Mouse (Mus musculus) liver, embryonic 14.5 days (tissue): ENCODE results near the gene 1700016K19Rik. TPM values are rescaled to one million over a fixed set of nuclear protein-coding genes. Genes with fewer than 3 reads are reported as not detected.

Source experiments
- ATAC-seq: fragments of 200-750 bp; cut with Nextera tagmentation; 2 replicates; pipeline ENCODE4 v1.8.0; 2017; ENCODE audit warnings: moderate number of reproducible peaks, mild to moderate bottlenecking, moderate library complexity; ENCODE audit not compliant: insufficient read depth
- DNase-seq, 3 experiments: peaks; one replicate each; pipeline ENCODE4 v3.0.0-alpha.2; 2012 to 2013; ENCODE audit warnings: low read depth in 3 of 3, low spot score in 3 of 3
- H3K27ac ChIP-seq: fragments of 300-500 bp; sonication (generic); 2 replicates; pipeline ENCODE4 v1.5.1; 2014; ENCODE audit warnings: moderate library complexity, mild to moderate bottlenecking, control low read depth, inconsistent platforms
- H3K27me3 ChIP-seq: fragments of 300-500 bp; sonication (generic); 2 replicates; pipeline ENCODE4 v1.6.1; 2014; ENCODE audit warnings: mild to moderate bottlenecking, low read length, moderate library complexity; ENCODE audit not compliant: control insufficient read depth, insufficient read depth
- H3K36me3 ChIP-seq: fragments of 300-500 bp; sonication (generic); replicated peaks from 2 replicates; pipeline ENCODE4 v1.6.1; 2014; ENCODE audit warnings: low read depth; ENCODE audit not compliant: control insufficient read depth, insufficient read depth
- H3K4me1 ChIP-seq, 2 experiments: fragments of 200-500 bp in 1 of 2; fragments of 300-500 bp in 1 of 2; sonication (generic) in 1 of 2; replicated peaks; 2 replicates each; pipeline ENCODE4 v1.6.1; 2012 to 2014; ENCODE audit warnings: antibody characterized with exemption in 1 of 2, inconsistent platforms in 1 of 2, low read length in 1 of 2; ENCODE audit not compliant: control insufficient read depth in 2 of 2, insufficient read depth in 2 of 2
- H3K4me2 ChIP-seq: fragments of 300-500 bp; sonication (generic); 2 replicates; pipeline ENCODE4 v1.6.1; 2014; ENCODE audit warnings: low read depth, mild to moderate bottlenecking, control low read depth, moderate library complexity
- H3K4me3 ChIP-seq, 2 experiments: fragments of 200-500 bp in 1 of 2; fragments of 300-500 bp in 1 of 2; sonication (generic) in 1 of 2; 2 replicates each; pipeline ENCODE4 v1.5.1; 2012 to 2014; ENCODE audit warnings: low read depth in 2 of 2, low read length in 2 of 2, mild to moderate bottlenecking in 2 of 2, control low read depth in 1 of 2, inconsistent platforms in 1 of 2, moderate library complexity in 1 of 2; ENCODE audit not compliant: insufficient read depth in 1 of 2
- H3K9ac ChIP-seq: fragments of 300-500 bp; sonication (generic); replicated peaks from 2 replicates; pipeline ENCODE4 v1.6.1; 2014; ENCODE audit warnings: mild to moderate bottlenecking, control low read depth, moderate library complexity
- H3K9me3 ChIP-seq: fragments of 300-500 bp; sonication (generic); 2 replicates; pipeline ENCODE4 v1.6.1; 2016; ENCODE audit warnings: low read length, mixed read lengths; ENCODE audit not compliant: control insufficient read depth
- CTCF ChIP-seq: IDR thresholded peaks from 2 replicates; pipeline ENCODE4 v1.5.1; 2016; ENCODE audit warnings: antibody characterized with exemption, low read depth, control low read depth
- EP300 ChIP-seq: IDR thresholded peaks from 2 replicates; pipeline ENCODE4 v1.6.1; 2016; ENCODE audit warnings: antibody characterized with exemption, low read depth
- WGBS: fragments of 180-500 bp; shearing (Covaris S2); extraction: QIAGEN DNeasy Blood & Tissue Kit; methylation state at CpG from one replicate; pipeline ENCODE4 v1.1.7; 2014; ENCODE audit not compliant: insufficient replicate concordance; 5-methylcytosine and 5-hydroxymethylcytosine counted together
- polyA plus RNA-seq, 2 experiments: library from polyadenylated mRNA; depleted of rRNA in 1 of 2; stranded (reverse) in 1 of 2; unstranded in 1 of 2; fragments of >200 nt; fragmentation: Nextera tagmentation in 1 of 2; extraction: Ambion mirVana in 1 of 2; gene quantifications; 2 replicates each; pipeline versions ENCODE4 v1.2.1 to v1.2.3; 2012 to 2014

1700016K19Rik gene
- polyA plus RNA-seq, 2 experiments, result not detected

- Histone ChIP-seq H3K9me3 (no peaks in the 10 kb centered on the region), H3K4me1 (no peaks in the 10 kb centered on the region), H3K9ac (no peak overlapping the region), H3K4me3 (no peak overlapping the region), H3K27ac (no peak overlapping the region), H3K4me2 (no peak overlapping the region), H3K27me3 (no peaks in the 10 kb centered on the region), H3K36me3 (no peaks in the 10 kb centered on the region)
- no peak for ATAC-seq
- WGBS, result 57% methylated on average over 4 of the region's 4 CpGs
- no peak for DNase-seq
- no peak for TF ChIP-seq EP300
- no peak for TF ChIP-seq CTCF
Measured at GRCm38 (mm10) chr11:76040761-76041376, 41.2 kb downstream of the 1700016K19Rik start.

- Histone ChIP-seq H3K9ac (no peak overlapping the region), H3K4me3 (no peak overlapping the region), H3K4me2 (no peak overlapping the region), H3K4me1 (no peaks in the 10 kb centered on the region), H3K27me3 (no peaks in the 10 kb centered on the region), H3K36me3 (no peaks in the 10 kb centered on the region), H3K9me3 (no peaks in the 10 kb centered on the region), H3K27ac (no peak overlapping the region)
- TF ChIP-seq CTCF, result no peak
- TF ChIP-seq EP300, result no peak
- DNase-seq (no peak), ATAC-seq (no peak)
- 54% methylated on average over 10 of the region's 10 CpGs for WGBS
Measured at GRCm38 (mm10) chr11:76042041-76042638, 42.4 kb downstream of the 1700016K19Rik start.

- Histone ChIP-seq H3K4me2 (no peak overlapping the region), H3K27ac (no peak overlapping the region), H3K9ac (no peak overlapping the region), H3K4me1 (no peaks in the 10 kb centered on the region), H3K27me3 (no peaks in the 10 kb centered on the region), H3K9me3 (no peaks in the 10 kb centered on the region), H3K4me3 (no peak overlapping the region), H3K36me3 (no peaks in the 10 kb centered on the region)
- ATAC-seq, result no peak
- DNase-seq, result no peak
- 47% methylated on average over 5 of the region's 5 CpGs for WGBS
- TF ChIP-seq CTCF, result no peak
- no peak for TF ChIP-seq EP300
Measured at GRCm38 (mm10) chr11:76042882-76043281, 43.2 kb downstream of the 1700016K19Rik start.

GRCm38 (mm10) chr11:76044468-76044867 lies 44.8 kb downstream of the 1700016K19Rik start:
- H3K9ac ChIP-seq, result no peak overlapping the region
- no peaks in the 10 kb centered on the region for H3K9me3 ChIP-seq
- DNase-seq (no peak), ATAC-seq (no peak)
- no peaks in the 10 kb centered on the region for H3K27me3 ChIP-seq
- H3K27ac ChIP-seq, result no peak overlapping the region
- H3K4me1 ChIP-seq, result no peaks in the 10 kb centered on the region
- WGBS, result 75% methylated on average over 6 of the region's 6 CpGs
- H3K36me3 ChIP-seq, result no peaks in the 10 kb centered on the region
- no peak for TF ChIP-seq EP300
- TF ChIP-seq CTCF, result no peak
- H3K4me3 ChIP-seq, result no peak overlapping the region
- no peak overlapping the region for H3K4me2 ChIP-seq

- DNase-seq, result no peak
- no peaks in the 10 kb centered on the region for H3K36me3 ChIP-seq
- no peaks in the 10 kb centered on the region for H3K4me1 ChIP-seq
- WGBS, result 78% methylated on average over 6 of the region's 6 CpGs
- no peak overlapping the region for H3K4me2 ChIP-seq
- H3K9ac ChIP-seq, result no peak overlapping the region
- TF ChIP-seq CTCF (no peak), EP300 (no peak)
- no peaks in the 10 kb centered on the region for H3K9me3 ChIP-seq
- H3K27ac ChIP-seq, result no peak overlapping the region
- ATAC-seq, result no peak
- no peaks in the 10 kb centered on the region for H3K27me3 ChIP-seq
- no peak overlapping the region for H3K4me3 ChIP-seq
Measured at GRCm38 (mm10) chr11:76045367-76045766, 45.7 kb downstream of the 1700016K19Rik start.
